Mouse (Mus musculus): ENCODE measurements around the gene Fndc3b. TPM values are rescaled to one million over a fixed set of nuclear protein-coding genes. Genes with fewer than 3 reads are reported as not detected.

Fndc3b gene
- polyA plus RNA-seq, 1 experiment from 2014 or later = 8.2 TPM

DNA sequence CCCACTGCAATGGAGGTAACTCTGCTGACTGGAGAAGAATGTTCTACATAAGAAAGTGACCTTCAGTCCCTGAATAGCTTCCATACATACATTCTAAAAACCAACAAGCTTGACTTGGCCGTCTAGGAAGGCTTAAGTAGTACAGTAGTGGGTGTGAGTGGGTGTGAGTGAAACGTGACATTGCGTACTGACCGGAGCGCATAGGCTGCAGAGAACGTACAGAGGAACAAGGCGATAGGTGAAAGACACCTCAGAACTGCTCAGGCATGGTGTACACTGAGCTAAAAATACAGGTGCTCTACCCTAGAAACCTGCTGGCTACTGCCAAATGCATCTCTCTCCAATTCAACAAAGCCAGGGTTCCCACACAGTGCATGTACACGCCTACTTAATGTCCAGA lies 219.7 kb downstream of the Fndc3b start:
- WGBS = 94% methylated on average over 8 of the region's 8 CpGs
- Histone ChIP-seq H3K36me3 (ENCODE audit: control insufficient read depth, insufficient read depth, low read length) (no peaks in the 10 kb centered on the region), H3K27ac (ENCODE audit: low read length) (no peak overlapping the region), H3K4me2 (ENCODE audit: low read length) (no peak overlapping the region), H3K4me1 (ENCODE audit: control insufficient read depth, insufficient read depth, low read length) (no peaks in the 10 kb centered on the region; the same call in 1 of the 2 replicates), H3K9ac (ENCODE audit: low read depth, low read length) (no peak overlapping the region), H3K4me3 (ENCODE audit: low read depth, low read length) (no peak overlapping the region), H3K27me3 (ENCODE audit: control insufficient read depth, insufficient read depth, low read depth, low read length) (no peaks in the 10 kb centered on the region), H3K9me3 (replicated peaks; ENCODE audit: control insufficient read depth, low read length, poor library complexity, severe bottlenecking) (no peaks in the 10 kb centered on the region)
- ATAC-seq = no peak

DNA sequence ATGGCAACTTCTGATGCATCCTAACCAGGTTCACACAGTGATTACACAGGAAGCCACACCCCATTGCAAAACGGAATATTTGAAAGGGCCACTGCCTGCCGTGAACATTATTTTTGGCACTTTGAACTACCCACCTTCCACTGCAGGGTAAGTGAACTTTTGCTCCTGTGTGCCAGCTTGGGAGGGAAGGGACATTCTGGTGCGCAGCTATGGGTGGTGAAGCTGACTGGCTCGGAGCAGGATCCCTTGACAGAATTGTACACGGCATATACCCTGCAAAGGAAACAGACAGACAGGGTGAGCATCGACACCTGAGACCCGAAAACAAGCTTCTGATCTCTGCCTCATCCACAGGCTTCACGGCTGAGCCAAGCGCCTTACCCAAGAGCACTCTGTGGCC lies 220.2 kb downstream of the Fndc3b start:
- Histone ChIP-seq H3K4me2 (ENCODE audit: low read length) (no peak overlapping the region), H3K27me3 (ENCODE audit: control insufficient read depth, insufficient read depth, low read depth, low read length) (no peaks in the 10 kb centered on the region), H3K27ac (ENCODE audit: low read length) (no peak overlapping the region), H3K9me3 (replicated peaks; ENCODE audit: control insufficient read depth, low read length, poor library complexity, severe bottlenecking) (no peaks in the 10 kb centered on the region), H3K4me1 (ENCODE audit: control insufficient read depth, insufficient read depth, low read length) (no peaks in the 10 kb centered on the region; the same call in 1 of the 2 replicates), H3K36me3 (ENCODE audit: control insufficient read depth, insufficient read depth, low read length) (no peaks in the 10 kb centered on the region), H3K9ac (ENCODE audit: low read depth, low read length) (no peak overlapping the region), H3K4me3 (ENCODE audit: low read depth, low read length) (no peak overlapping the region)
- WGBS = 87% methylated on average over 9 of the region's 9 CpGs
- ATAC-seq = no peak

DNA sequence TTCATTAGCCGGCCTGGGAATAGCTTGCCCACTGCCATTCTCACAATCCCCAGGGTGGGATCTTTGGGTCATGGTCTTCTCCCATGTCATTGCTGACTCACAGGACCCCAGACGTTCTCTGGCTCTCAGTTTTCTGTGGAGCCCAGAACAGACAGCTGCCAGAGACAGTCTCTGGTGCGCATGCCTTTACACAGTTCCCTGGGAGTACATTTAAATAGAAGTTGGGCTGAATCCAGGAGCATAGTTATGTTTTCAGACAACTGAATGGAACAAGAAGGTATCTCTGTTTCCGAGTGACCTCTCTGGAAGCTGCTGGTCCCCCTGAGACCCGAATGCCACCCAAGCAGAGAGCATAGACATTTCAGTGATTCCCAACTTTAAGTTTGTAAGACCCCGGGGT lies 221.6 kb downstream of the Fndc3b start:
- no peak for ATAC-seq
- Histone ChIP-seq H3K4me2 (ENCODE audit: low read length) (no peak overlapping the region), H3K4me3 (ENCODE audit: low read depth, low read length) (no peak overlapping the region), H3K9me3 (replicated peaks; ENCODE audit: control insufficient read depth, low read length, poor library complexity, severe bottlenecking) (no peaks in the 10 kb centered on the region), H3K27me3 (ENCODE audit: control insufficient read depth, insufficient read depth, low read depth, low read length) (no peaks in the 10 kb centered on the region), H3K36me3 (ENCODE audit: control insufficient read depth, insufficient read depth, low read length) (no peaks in the 10 kb centered on the region), H3K9ac (ENCODE audit: low read depth, low read length) (no peak overlapping the region), H3K4me1 (ENCODE audit: control insufficient read depth, insufficient read depth, low read length) (no peaks in the 10 kb centered on the region; the same call in 1 of the 2 replicates), H3K27ac (ENCODE audit: low read length) (no peak overlapping the region)
- WGBS = 79% methylated on average over 6 of the region's 6 CpGs

DNA sequence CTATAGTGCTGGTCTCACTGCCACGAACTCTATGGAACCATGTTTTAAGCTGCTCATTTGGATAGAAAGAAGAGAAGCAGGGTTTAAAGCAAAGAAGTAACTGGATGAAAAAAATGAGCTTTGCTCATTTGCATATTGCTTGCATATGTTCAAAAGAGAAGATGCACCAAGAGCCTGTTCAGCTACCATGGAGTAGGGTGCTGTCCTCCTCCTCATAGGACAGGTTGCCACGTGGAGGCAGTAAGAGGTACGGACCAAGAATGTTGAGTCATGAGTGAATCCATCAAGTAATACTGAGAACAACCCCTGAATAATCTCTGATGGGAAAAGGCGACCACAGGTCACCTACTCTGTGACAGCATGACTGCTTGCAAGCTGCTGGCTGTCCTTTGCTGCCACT lies 226.0 kb downstream of the Fndc3b start:
- no peak overlapping the region for H3K4me2 ChIP-seq (ENCODE audit: low read length)
- no peak overlapping the region for H3K9ac ChIP-seq (ENCODE audit: low read depth, low read length)
- H3K4me3 ChIP-seq (ENCODE audit: low read depth, low read length) = no peak overlapping the region
- no peaks in the 10 kb centered on the region for H3K27me3 ChIP-seq (ENCODE audit: control insufficient read depth, insufficient read depth, low read depth, low read length)
- H3K4me1 ChIP-seq (ENCODE audit: control insufficient read depth, insufficient read depth, low read length) = no peaks in the 10 kb centered on the region; the same call in 1 of the 2 replicates
- no peaks in the 10 kb centered on the region for H3K9me3 ChIP-seq (replicated peaks; ENCODE audit: control insufficient read depth, low read length, poor library complexity, severe bottlenecking)
- no peaks in the 10 kb centered on the region for H3K36me3 ChIP-seq (ENCODE audit: control insufficient read depth, insufficient read depth, low read length)
- ATAC-seq = no peak
- WGBS = 88% methylated on average over 4 of the region's 4 CpGs
- H3K27ac ChIP-seq (ENCODE audit: low read length) = no peak overlapping the region

DNA sequence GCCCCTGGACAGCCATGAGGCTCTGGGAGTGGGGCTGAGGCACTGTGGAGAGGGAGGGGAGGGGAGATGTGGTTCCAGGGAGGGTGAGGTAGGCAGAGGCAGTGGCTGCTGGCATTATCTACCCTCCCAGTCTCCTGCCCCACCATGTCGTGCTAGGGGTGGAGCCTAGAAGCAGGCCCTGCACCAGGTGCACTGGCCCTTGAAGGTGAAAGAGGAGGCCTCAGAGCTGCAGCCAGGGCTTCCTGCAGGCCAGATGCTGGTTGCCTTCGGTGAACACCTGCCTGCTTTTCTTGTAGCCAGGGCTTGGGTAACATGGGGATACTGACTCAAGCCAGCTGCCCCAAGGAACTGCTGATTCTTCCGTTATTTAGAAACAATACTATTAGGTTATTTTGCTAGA lies 226.4 kb downstream of the Fndc3b start:
- no peak overlapping the region for H3K4me2 ChIP-seq (ENCODE audit: low read length)
- no peak overlapping the region for H3K9ac ChIP-seq (ENCODE audit: low read depth, low read length)
- no peak for ATAC-seq
- no peaks in the 10 kb centered on the region for H3K9me3 ChIP-seq (replicated peaks; ENCODE audit: control insufficient read depth, low read length, poor library complexity, severe bottlenecking)
- H3K27me3 ChIP-seq (ENCODE audit: control insufficient read depth, insufficient read depth, low read depth, low read length) = no peaks in the 10 kb centered on the region
- H3K36me3 ChIP-seq (ENCODE audit: control insufficient read depth, insufficient read depth, low read length) = no peaks in the 10 kb centered on the region
- 68% methylated on average over 3 of the region's 3 CpGs for WGBS
- no peak overlapping the region for H3K27ac ChIP-seq (ENCODE audit: low read length)
- H3K4me3 ChIP-seq (ENCODE audit: low read depth, low read length) = no peak overlapping the region
- no peaks in the 10 kb centered on the region; the same call in 1 of the 2 replicates for H3K4me1 ChIP-seq (ENCODE audit: control insufficient read depth, insufficient read depth, low read length)

DNA sequence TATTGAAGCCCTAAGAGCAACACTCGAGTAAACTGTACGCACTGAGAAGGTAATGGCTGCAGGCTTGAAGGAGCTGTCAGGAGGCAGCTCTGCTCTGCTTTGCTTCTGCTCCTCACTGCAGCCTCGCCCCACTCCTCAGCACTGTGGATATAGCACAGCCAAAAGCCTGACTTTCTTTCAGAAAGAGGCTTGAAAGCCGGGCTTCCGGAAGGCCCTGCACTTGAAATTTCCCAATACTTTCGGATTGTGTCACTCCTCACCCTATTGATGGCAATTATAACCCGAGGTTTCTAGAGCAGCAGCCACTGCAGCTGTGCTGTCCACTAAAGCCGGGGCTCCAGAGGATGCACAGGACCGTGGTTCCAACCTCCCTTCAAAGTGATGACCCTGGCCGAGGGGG lies 227.3 kb downstream of the Fndc3b start:
- Histone ChIP-seq H3K36me3 (ENCODE audit: control insufficient read depth, insufficient read depth, low read length) (no peaks in the 10 kb centered on the region), H3K4me1 (ENCODE audit: control insufficient read depth, insufficient read depth, low read length) (no peaks in the 10 kb centered on the region; the same call in 1 of the 2 replicates), H3K4me2 (ENCODE audit: low read length) (no peak overlapping the region), H3K9me3 (replicated peaks; ENCODE audit: control insufficient read depth, low read length, poor library complexity, severe bottlenecking) (no peaks in the 10 kb centered on the region), H3K27ac (ENCODE audit: low read length) (no peak overlapping the region), H3K9ac (ENCODE audit: low read depth, low read length) (no peak overlapping the region), H3K4me3 (ENCODE audit: low read depth, low read length) (no peak overlapping the region), H3K27me3 (ENCODE audit: control insufficient read depth, insufficient read depth, low read depth, low read length) (no peaks in the 10 kb centered on the region)
- WGBS = 83% methylated on average over 10 of the region's 10 CpGs
- no peak for ATAC-seq

DNA sequence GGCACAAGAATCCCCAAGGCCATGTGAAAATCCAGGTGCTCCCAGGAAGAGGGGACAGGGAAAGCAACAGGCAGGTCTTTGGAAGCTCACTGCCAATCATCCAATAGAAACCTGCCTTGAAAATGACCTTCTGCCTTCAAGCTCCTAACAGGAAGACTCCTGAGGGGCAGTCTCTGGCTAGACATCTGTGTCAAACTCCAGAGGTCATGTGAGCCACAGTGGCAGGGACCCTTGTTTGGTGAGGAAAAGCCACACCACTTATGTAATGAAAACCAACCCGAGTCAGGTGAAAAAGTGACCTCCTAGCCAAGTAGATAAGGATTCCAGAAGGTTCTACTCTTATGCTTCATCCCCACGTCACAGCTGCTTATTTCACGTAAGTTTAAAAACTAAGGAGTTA lies 227.8 kb downstream of the Fndc3b start:
- no peak for ATAC-seq
- WGBS = 91% methylated on average over 3 of the region's 3 CpGs
- Histone ChIP-seq H3K4me3 (ENCODE audit: low read depth, low read length) (no peak overlapping the region), H3K9ac (ENCODE audit: low read depth, low read length) (no peak overlapping the region), H3K4me1 (ENCODE audit: control insufficient read depth, insufficient read depth, low read length) (no peaks in the 10 kb centered on the region; the same call in 1 of the 2 replicates), H3K9me3 (replicated peaks; ENCODE audit: control insufficient read depth, low read length, poor library complexity, severe bottlenecking) (no peaks in the 10 kb centered on the region), H3K4me2 (ENCODE audit: low read length) (no peak overlapping the region), H3K27ac (ENCODE audit: low read length) (no peak overlapping the region), H3K36me3 (ENCODE audit: control insufficient read depth, insufficient read depth, low read length) (no peaks in the 10 kb centered on the region), H3K27me3 (ENCODE audit: control insufficient read depth, insufficient read depth, low read depth, low read length) (no peaks in the 10 kb centered on the region)

DNA sequence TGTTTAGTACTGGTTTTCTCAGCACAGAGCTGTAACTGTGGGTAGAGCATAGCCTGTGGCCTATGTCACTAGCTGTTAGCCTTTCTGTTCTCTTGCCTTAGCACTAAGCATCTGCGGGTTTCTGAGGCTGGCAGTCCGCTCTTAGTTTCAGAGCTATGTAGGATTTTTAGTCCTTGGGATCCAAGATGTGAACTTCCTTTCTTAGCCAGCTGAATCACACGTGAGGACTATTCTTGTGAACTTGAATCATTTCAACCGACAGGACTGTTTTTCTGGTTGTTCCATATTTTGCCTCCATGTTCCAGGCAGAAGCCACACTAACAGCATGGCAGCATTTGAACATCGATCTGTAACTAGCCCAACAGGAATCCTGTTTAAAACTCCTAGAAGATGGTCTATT lies 229.4 kb downstream of the Fndc3b start:
- H3K27ac ChIP-seq (ENCODE audit: low read length) = no peak overlapping the region
- H3K4me3 ChIP-seq (ENCODE audit: low read depth, low read length) = no peak overlapping the region
- no peak overlapping the region for H3K9ac ChIP-seq (ENCODE audit: low read depth, low read length)
- WGBS = 94% methylated on average over 5 of the region's 5 CpGs
- no peaks in the 10 kb centered on the region for H3K27me3 ChIP-seq (ENCODE audit: control insufficient read depth, insufficient read depth, low read depth, low read length)
- H3K4me2 ChIP-seq (ENCODE audit: low read length) = no peak overlapping the region
- no peaks in the 10 kb centered on the region for H3K4me1 ChIP-seq (ENCODE audit: control insufficient read depth, insufficient read depth, low read length)
- no peaks in the 10 kb centered on the region for H3K9me3 ChIP-seq (replicated peaks; ENCODE audit: control insufficient read depth, low read length, poor library complexity, severe bottlenecking)
- ATAC-seq = no peak
- no peaks in the 10 kb centered on the region for H3K36me3 ChIP-seq (ENCODE audit: control insufficient read depth, insufficient read depth, low read length)

DNA sequence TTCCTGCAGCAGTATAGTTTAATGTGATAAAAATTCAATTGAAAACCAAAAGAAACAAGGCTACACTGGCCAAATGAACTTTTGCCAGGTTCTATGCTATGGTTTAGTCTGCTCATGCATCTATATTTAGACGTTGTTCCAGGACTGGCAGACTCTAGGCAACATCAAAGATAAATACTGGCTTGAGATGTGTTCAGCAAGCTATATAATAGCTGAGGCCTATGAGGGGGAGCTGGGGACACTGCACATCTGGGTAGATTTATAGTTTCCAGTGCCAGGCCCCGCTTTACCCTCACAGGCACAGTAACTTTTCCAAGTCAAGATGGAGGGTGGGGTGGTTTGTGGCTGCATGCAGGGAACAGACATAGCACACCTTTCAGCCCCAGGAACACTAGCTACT lies 231.7 kb downstream of the Fndc3b start:
- Histone ChIP-seq H3K27me3 (ENCODE audit: control insufficient read depth, insufficient read depth, low read depth, low read length) (no peaks in the 10 kb centered on the region), H3K4me3 (ENCODE audit: low read depth, low read length) (no peak overlapping the region), H3K4me1 (ENCODE audit: control insufficient read depth, insufficient read depth, low read length) (no peaks in the 10 kb centered on the region), H3K27ac (ENCODE audit: low read length) (no peak overlapping the region), H3K4me2 (ENCODE audit: low read length) (no peak overlapping the region), H3K9ac (ENCODE audit: low read depth, low read length) (no peak overlapping the region), H3K36me3 (ENCODE audit: control insufficient read depth, insufficient read depth, low read length) (no peaks in the 10 kb centered on the region), H3K9me3 (replicated peaks; ENCODE audit: control insufficient read depth, low read length, poor library complexity, severe bottlenecking) (no peaks in the 10 kb centered on the region)
- WGBS = 91% methylated on average over 2 of the region's 2 CpGs
- ATAC-seq = no peak
